Mouse (Mus musculus): ENCODE measurements around the gene Fhad1. TPM values are rescaled to one million over a fixed set of nuclear protein-coding genes. Genes with fewer than 3 reads are reported as not detected.
"Not testable (repeated sequence)": the region's sequence is repeated elsewhere in the genome, so short reads cannot be mapped to it uniquely, and the experiment has no call there.

Fhad1 gene
- polyA plus RNA-seq, 1 experiment from 2014 or later = 4.9 TPM

GRCm38 (mm10) chr4:142008206-142008605 lies 6.7 kb downstream of the Fhad1 start:
- no peak overlapping the region for H3K4me3 ChIP-seq (ENCODE audit: low read depth, low read length)
- H3K4me1 ChIP-seq (replicated peaks; ENCODE audit: control insufficient read depth, insufficient read depth) = no peaks in the 10 kb centered on the region
- H3K27ac ChIP-seq (replicated peaks) = peak overlapping the region; percentile 45; the same call in 1 of the 2 replicates
- no peaks in the 10 kb centered on the region for H3K36me3 ChIP-seq (ENCODE audit: control insufficient read depth, insufficient read depth, low read length)
- TF ChIP-seq CTCF (IDR thresholded peaks at IDR 0.05; ENCODE audit: low read depth) = no peak
- TF ChIP-seq EP300 (optimal IDR thresholded peaks at IDR 0.05) = no peak
- WGBS = 62% methylated on average over 11 of the region's 11 CpGs
- H3K9me3 ChIP-seq (ENCODE audit: control insufficient read depth, low read length) = no peaks in the 10 kb centered on the region
- H3K4me2 ChIP-seq (replicated peaks; ENCODE audit: low read depth) = no peak overlapping the region
- no peak overlapping the region for H3K9ac ChIP-seq (ENCODE audit: low read length)
- DNase-seq (ENCODE audit: low spot score) (peak; percentile 66), ATAC-seq (ENCODE audit: low FRiP score, low TSS enrichment) (peak; percentile 76)
- H3K27me3 ChIP-seq (ENCODE audit: control insufficient read depth, insufficient read depth, low read length) = no peaks in the 10 kb centered on the region

GRCm38 (mm10) chr4:142000581-142000980 lies 14.3 kb downstream of the Fhad1 start:
- no peak for DNase-seq (ENCODE audit: low spot score)
- WGBS = 41% methylated on average over 9 of the region's 9 CpGs
- no peaks in the 10 kb centered on the region for H3K9me3 ChIP-seq (ENCODE audit: control insufficient read depth, low read length)
- no peak overlapping the region for H3K4me2 ChIP-seq (replicated peaks; ENCODE audit: low read depth)
- ATAC-seq (ENCODE audit: low FRiP score, low TSS enrichment) = no peak
- H3K4me1 ChIP-seq (replicated peaks; ENCODE audit: control insufficient read depth, insufficient read depth) = no peaks in the 10 kb centered on the region
- H3K27me3 ChIP-seq (ENCODE audit: control insufficient read depth, insufficient read depth, low read length) = no peaks in the 10 kb centered on the region
- no peaks in the 10 kb centered on the region for H3K36me3 ChIP-seq (ENCODE audit: control insufficient read depth, insufficient read depth, low read length)
- peak overlapping the region; percentile 53; the same call in 1 of the 2 replicates for H3K27ac ChIP-seq (replicated peaks)
- TF ChIP-seq EP300 (optimal IDR thresholded peaks at IDR 0.05) = no peak
- TF ChIP-seq CTCF (IDR thresholded peaks at IDR 0.05; ENCODE audit: low read depth) = no peak
- no peak overlapping the region for H3K9ac ChIP-seq (ENCODE audit: low read length)
- H3K4me3 ChIP-seq (ENCODE audit: low read depth, low read length) = no peak overlapping the region

GRCm38 (mm10) chr4:141999494-142000074 lies 15.3 kb downstream of the Fhad1 start:
- ATAC-seq (ENCODE audit: low FRiP score, low TSS enrichment) = peak; percentile 84
- DNase-seq (ENCODE audit: low spot score) = peak; percentile 76
- no peak overlapping the region for H3K4me3 ChIP-seq (ENCODE audit: low read depth, low read length)
- TF ChIP-seq EP300 (optimal IDR thresholded peaks at IDR 0.05) (no peak), CTCF (IDR thresholded peaks at IDR 0.05; ENCODE audit: low read depth) (no peak)
- H3K4me1 ChIP-seq (replicated peaks; ENCODE audit: control insufficient read depth, insufficient read depth) = no peaks in the 10 kb centered on the region
- no peaks in the 10 kb centered on the region for H3K9me3 ChIP-seq (ENCODE audit: control insufficient read depth, low read length)
- no peaks in the 10 kb centered on the region for H3K27me3 ChIP-seq (ENCODE audit: control insufficient read depth, insufficient read depth, low read length)
- 39% methylated on average over 7 of the region's 7 CpGs for WGBS
- H3K9ac ChIP-seq (ENCODE audit: low read length) = no peak overlapping the region
- no peak overlapping the region for H3K4me2 ChIP-seq (replicated peaks; ENCODE audit: low read depth)
- H3K27ac ChIP-seq (replicated peaks) = peak overlapping the region; percentile 83
- H3K36me3 ChIP-seq (ENCODE audit: control insufficient read depth, insufficient read depth, low read length) = no peaks in the 10 kb centered on the region

- Histone ChIP-seq H3K4me2 (replicated peaks; ENCODE audit: low read depth) (peak overlapping the region; percentile 29; the same call in 1 of the 2 replicates), H3K36me3 (ENCODE audit: control insufficient read depth, insufficient read depth, low read length) (no peaks in the 10 kb centered on the region), H3K4me1 (replicated peaks; ENCODE audit: control insufficient read depth, insufficient read depth) (no peaks in the 10 kb centered on the region), H3K27me3 (ENCODE audit: control insufficient read depth, insufficient read depth, low read length) (no peaks in the 10 kb centered on the region), H3K4me3 (ENCODE audit: low read depth, low read length) (no peak overlapping the region), H3K27ac (replicated peaks) (peak overlapping the region; percentile 0; the same call in 1 of the 2 replicates), H3K9ac (ENCODE audit: low read length) (no peak overlapping the region), H3K9me3 (ENCODE audit: control insufficient read depth, low read length) (no peaks in the 10 kb centered on the region)
- DNase-seq (ENCODE audit: low spot score) = peak; percentile 53
- 19% methylated on average over 11 of the region's 11 CpGs for WGBS
- peak; percentile 28; the same call in 1 of the 2 replicates for ATAC-seq (ENCODE audit: low FRiP score, low TSS enrichment)
- TF ChIP-seq EP300 (optimal IDR thresholded peaks at IDR 0.05) = no peak
- no peak for TF ChIP-seq CTCF (IDR thresholded peaks at IDR 0.05; ENCODE audit: low read depth)
Observed at GRCm38 (mm10) chr4:141998282-141998821, 16.5 kb downstream of the Fhad1 start.

GRCm38 (mm10) chr4:141996880-141997279 lies 18.0 kb downstream of the Fhad1 start:
- TF ChIP-seq EP300 (optimal IDR thresholded peaks at IDR 0.05) = no peak
- TF ChIP-seq CTCF (IDR thresholded peaks at IDR 0.05; ENCODE audit: low read depth) = no peak
- no peak overlapping the region for H3K9ac ChIP-seq (ENCODE audit: low read length)
- H3K36me3 ChIP-seq (ENCODE audit: control insufficient read depth, insufficient read depth, low read length) = no peaks in the 10 kb centered on the region
- no peak overlapping the region for H3K27ac ChIP-seq (replicated peaks)
- H3K27me3 ChIP-seq (ENCODE audit: control insufficient read depth, insufficient read depth, low read length) = no peaks in the 10 kb centered on the region
- ATAC-seq (ENCODE audit: low FRiP score, low TSS enrichment) = no peak
- no peaks in the 10 kb centered on the region for H3K4me1 ChIP-seq (replicated peaks; ENCODE audit: control insufficient read depth, insufficient read depth)
- H3K4me2 ChIP-seq (replicated peaks; ENCODE audit: low read depth) = no peak overlapping the region
- no peak overlapping the region for H3K4me3 ChIP-seq (ENCODE audit: low read depth, low read length)
- DNase-seq (ENCODE audit: low spot score) = no peak
- no peaks in the 10 kb centered on the region for H3K9me3 ChIP-seq (ENCODE audit: control insufficient read depth, low read length)
- 41% methylated on average over 3 of the region's 3 CpGs for WGBS

GRCm38 (mm10) chr4:141996086-141996485 lies 18.8 kb downstream of the Fhad1 start:
- TF ChIP-seq CTCF (IDR thresholded peaks at IDR 0.05; ENCODE audit: low read depth) (no peak), EP300 (optimal IDR thresholded peaks at IDR 0.05) (no peak)
- Histone ChIP-seq H3K27ac (replicated peaks) (no peak overlapping the region), H3K4me1 (replicated peaks; ENCODE audit: control insufficient read depth, insufficient read depth) (no peaks in the 10 kb centered on the region), H3K4me2 (replicated peaks; ENCODE audit: low read depth) (no peak overlapping the region), H3K4me3 (ENCODE audit: low read depth, low read length) (no peak overlapping the region), H3K9me3 (ENCODE audit: control insufficient read depth, low read length) (no peaks in the 10 kb centered on the region), H3K9ac (ENCODE audit: low read length) (no peak overlapping the region), H3K36me3 (ENCODE audit: control insufficient read depth, insufficient read depth, low read length) (no peaks in the 10 kb centered on the region), H3K27me3 (ENCODE audit: control insufficient read depth, insufficient read depth, low read length) (no peaks in the 10 kb centered on the region)
- ATAC-seq (ENCODE audit: low FRiP score, low TSS enrichment) (no peak), DNase-seq (ENCODE audit: low spot score) (no peak)
- 65% methylated on average over 7 of the region's 7 CpGs for WGBS

- not testable (repeated sequence) for ATAC-seq (ENCODE audit: low FRiP score, low TSS enrichment); DNase-seq (ENCODE audit: low spot score); H3K4me3 ChIP-seq (ENCODE audit: low read depth, low read length); H3K36me3 ChIP-seq (ENCODE audit: control insufficient read depth, insufficient read depth, low read length); H3K4me2 ChIP-seq (replicated peaks; ENCODE audit: low read depth); H3K27me3 ChIP-seq (ENCODE audit: control insufficient read depth, insufficient read depth, low read length); H3K9ac ChIP-seq (ENCODE audit: low read length); H3K27ac ChIP-seq (replicated peaks); H3K9me3 ChIP-seq (ENCODE audit: control insufficient read depth, low read length); H3K4me1 ChIP-seq (replicated peaks; ENCODE audit: control insufficient read depth, insufficient read depth)
- WGBS = 67% methylated on average over 2 of the region's 2 CpGs
Observed at GRCm38 (mm10) chr4:141994062-141994471, 20.8 kb downstream of the Fhad1 start.

Measured in stomach, postnatal 0 days (tissue).